ENCODE assay signal across 9 mouse cellular contexts in the genomic region with DNA sequence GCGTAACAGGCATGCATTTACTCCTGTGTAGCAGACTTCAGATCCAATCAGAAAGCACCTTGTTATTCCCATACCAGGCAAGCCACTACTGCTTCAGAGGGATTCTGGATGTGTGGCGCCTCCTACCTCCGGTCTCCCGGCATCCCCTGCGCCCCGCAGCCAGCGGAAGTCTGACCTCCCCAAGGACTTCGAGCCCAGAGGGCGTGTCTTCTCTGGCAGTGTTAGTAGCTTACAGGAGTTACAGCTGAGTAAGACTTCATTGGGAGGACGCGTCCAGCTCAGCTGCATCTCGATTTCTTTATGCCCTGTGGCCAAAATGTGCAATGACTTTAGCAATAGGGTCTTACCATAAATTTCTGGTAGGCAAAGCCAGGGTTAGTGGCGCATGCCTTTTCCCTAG. TPM values are rescaled to one million over a fixed set of nuclear protein-coding genes. Genes with fewer than 3 reads are reported as not detected.
DNase-seq lines count a peak whose midpoint lies in the region; ATAC-seq and TF ChIP-seq lines count a peak whose summit lies in the region.
"Had no signal": no experiment of that assay in that cellular context is flagged by ENCODE, and none has a peak within 500 bp of the region (broad histone marks: within the 10 kb centered on the region; RNA-seq: fewer than 3 reads in every experiment).

No protein-coding gene starts in this region.

- H3K4me3 ChIP-seq in ES-E14 (ENCODE audit: insufficient read depth in 1 of 2, low read depth in 1 of 2, low read length in 2 of 2, poor library complexity in 1 of 2, severe bottlenecking in 1 of 2) = peak overlapping the region; percentile 35 to 65
- H3K4me3 ChIP-seq in liver, postnatal 0 days (ENCODE audit: low read depth, low read length) = no peak overlapping the region
- no peak overlapping the region for H3K4me3 ChIP-seq in hindbrain, embryonic 14.5 days (replicated peaks; ENCODE audit: low read length)

- TF ChIP-seq CTCF in liver, postnatal 0 days (IDR thresholded peaks at IDR 0.05; ENCODE audit: low read depth) = no peak; the same call in 1 of the 2 replicates

- no peak for TF ChIP-seq EP300 in liver, postnatal 0 days (IDR thresholded peaks at IDR 0.05; ENCODE audit: low read depth)

- H3K9me3 ChIP-seq in ES-E14 (ENCODE audit: control insufficient read depth, insufficient read depth, low read depth, low read length) = no peaks in the 10 kb centered on the region
- no peaks in the 10 kb centered on the region for H3K9me3 ChIP-seq in liver, postnatal 0 days (ENCODE audit: low read length)
- no peaks in the 10 kb centered on the region for H3K9me3 ChIP-seq in hindbrain, embryonic 14.5 days (ENCODE audit: control insufficient read depth, low read length)

- intact Hi-C loops in heart, postnatal 25 days (cut with DNase I) = loop anchor here (5.0 kb wide), 1 partner anchor 55 kb away; no protein-coding TSS in a partner anchor

- H3K9ac ChIP-seq in ES-E14 (ENCODE audit: insufficient read depth, low read depth, low read length, poor library complexity, severe bottlenecking) = 0 out of 2 replicates have a peak overlapping the region, but pooled peaks have one; percentile 21
- H3K9ac ChIP-seq in liver, postnatal 0 days (replicated peaks) = no peak overlapping the region
- no peak overlapping the region for H3K9ac ChIP-seq in hindbrain, embryonic 14.5 days

- 72% methylated on average over 13 of the region's 13 CpGs for WGBS in liver, postnatal 0 days (ENCODE audit: insufficient replicate concordance)
- WGBS in hindbrain, embryonic 14.5 days = 79% methylated on average over 13 of the region's 13 CpGs

- no peaks in the 10 kb centered on the region for H3K27me3 ChIP-seq in liver, postnatal 0 days (ENCODE audit: insufficient read depth, low read length)
- no peaks in the 10 kb centered on the region for H3K27me3 ChIP-seq in hindbrain, embryonic 14.5 days (ENCODE audit: control insufficient read depth, insufficient read depth, low read length)

- 0 out of 4 replicates have a peak, but pooled peaks cover 0 to 3% of the 10 kb centered on the region in 2 experiments for H3K4me1 ChIP-seq in ES-E14 (ENCODE audit: control insufficient read depth in 2 of 2, insufficient read depth in 2 of 2, low read length in 2 of 2, poor library complexity in 1 of 2)
- peaks cover 5% of the 10 kb centered on the region; the same call in 1 of the 2 replicates for H3K4me1 ChIP-seq in liver, postnatal 0 days (ENCODE audit: insufficient read depth)
- no peaks in the 10 kb centered on the region for H3K4me1 ChIP-seq in hindbrain, embryonic 14.5 days (replicated peaks; ENCODE audit: control insufficient read depth, insufficient read depth, low read length)

- no peak overlapping the region for H3K27ac ChIP-seq in ES-E14 (ENCODE audit: insufficient read depth, low read depth, low read length, poor library complexity, severe bottlenecking)
- no peak overlapping the region for H3K27ac ChIP-seq in liver, postnatal 0 days (ENCODE audit: low read depth)
- no peak overlapping the region for H3K27ac ChIP-seq in hindbrain, embryonic 14.5 days

- peak; percentile 51; the same call in 1 of the 2 replicates for ATAC-seq in liver, postnatal 0 days
- no peak for ATAC-seq in hindbrain, embryonic 14.5 days (ENCODE audit: low FRiP score)

- H3K36me3 ChIP-seq in ES-E14 (ENCODE audit: control insufficient read depth, insufficient read depth, low read length, poor library complexity, severe bottlenecking) = no peaks in the 10 kb centered on the region
- no peaks in the 10 kb centered on the region for H3K36me3 ChIP-seq in liver, postnatal 0 days (replicated peaks; ENCODE audit: insufficient read depth, low read length)
- H3K36me3 ChIP-seq in hindbrain, embryonic 14.5 days (replicated peaks; ENCODE audit: control insufficient read depth, insufficient read depth) = no peaks in the 10 kb centered on the region

- H3K4me2 ChIP-seq in liver, postnatal 0 days (ENCODE audit: low read depth, low read length) = no peak overlapping the region
- no peak overlapping the region for H3K4me2 ChIP-seq in hindbrain, embryonic 14.5 days (replicated peaks)

- DNase-seq in heart, adult 18-20 months = peak; percentile 47 to 61
- no peak for DNase-seq in heart, postnatal 25 days (ENCODE audit: low spot score)
- peak; percentile 62 for DNase-seq in ES-E14 (ENCODE audit: low read depth, low spot score)
- peak; percentile 43 to 49 for DNase-seq in heart, adult 9 months (ENCODE audit: low spot score in 2 of 2)
- peak; percentile 42 for DNase-seq in liver, postnatal 0 days
- DNase-seq in hindbrain, embryonic 14.5 days (ENCODE audit: low spot score) = no peak
- no peak for DNase-seq in c-Kit-positive CD71-positive TER-119-positive erythroid progenitor cells, embryonic 14.5 days (ENCODE audit: low spot score)
- DNase-seq in layer of hippocampus, postnatal 36 days = no peak
- DNase-seq: layer of hippocampus, adult 9-11 months had no signal

- in situ Hi-C loops in ES-E14 (cut with MboI; ENCODE audit: low sequenced_read_pairs in 2 of 2, unreplicated experiment in 2 of 2) = no loop called here

TF ChIP-seq in ES-E14, 5 proteins besides CTCF, POLR2A, EP300 and RAD21:
- no peak for TF ChIP-seq HCFC1 (IDR thresholded peaks at IDR 0.05; ENCODE audit: borderline replicate concordance, insufficient read depth, low read length)
- no peak for TF ChIP-seq ZC3H11A (IDR thresholded peaks at IDR 0.05; ENCODE audit: borderline replicate concordance, low read depth, low read length)
- no peak for TF ChIP-seq MAFK (IDR thresholded peaks at IDR 0.05; ENCODE audit: insufficient read depth, low read depth, low read length)
- no peak for TF ChIP-seq ZNF384 (IDR thresholded peaks at IDR 0.05; ENCODE audit: low read depth, low read length)
- TF ChIP-seq CHD2 (IDR thresholded peaks at IDR 0.05; ENCODE audit: low read depth, low read length) = no peak
TF ChIP-seq in ES-E14: peak in this region for 0.

RNA-seq across cellular contexts. Expression of a gene that starts 50.3 kb away (rescaled TPM):
- total RNA-seq in heart, adult 18-20 months (2021) = 10 to 100 TPM; 27.6 to 30.0 TPM
- 10 to 100 TPM; 27.6 to 34.0 TPM for total RNA-seq in heart, postnatal 25 days (2021)
- 4.0 and 7.4 TPM in 2 replicates for total RNA-seq in ES-E14 (2012; rRNA removed)
- polyA plus RNA-seq in liver, postnatal 0 days (2015; fragmentation: Nextera tagmentation; extraction: Ambion mirVana) = 1.4 and 1.7 TPM in 2 replicates
- polyA plus RNA-seq in hindbrain, embryonic 14.5 days (2014; fragmentation: Nextera tagmentation; extraction: Ambion mirVana) = 22.1 and 24.0 TPM in 2 replicates
- 100 to 1,000 TPM; 102 to 112 TPM for total RNA-seq in layer of hippocampus, postnatal 36 days (2021)

Comparison
In these comparisons a context has a peak if more than half of its experiments do, and no peak if none do; other contexts are left out.
1. DNase-seq: peak in heart, adult 18-20 months (2 of 2), ES-E14 (single experiment), heart, adult 9 months (2 of 2) and liver, postnatal 0 days (single experiment); none in heart, postnatal 25 days (single experiment), hindbrain, embryonic 14.5 days (single experiment), c-Kit-positive CD71-positive TER-119-positive erythroid progenitor cells, embryonic 14.5 days (single experiment) and layer of hippocampus, postnatal 36 days (0 of 2).
2. H3K4me3 ChIP-seq: peak in ES-E14 (2 of 2); none in liver, postnatal 0 days (single experiment) and hindbrain, embryonic 14.5 days (single experiment).